Mouse (Mus musculus) forebrain, embryonic 13.5 days (tissue): Measurements from ENCODE around the gene Ngfr. TPM values are rescaled to one million over a fixed set of nuclear protein-coding genes. Genes with fewer than 3 reads are reported as not detected.
A peak's percentile ranks its signal among the peaks of the same experiment; 100 is the strongest.

Experiments
- ATAC-seq: fragments of 200-750 bp; cut with Nextera tagmentation; 2 replicates; pipeline ENCODE4 v1.8.0; 2017
- H3K27ac ChIP-seq: fragments of 300-500 bp; sonication (generic); 2 replicates; pipeline ENCODE4 v1.5.1; 2015; ENCODE audit warnings: inconsistent platforms, mild to moderate bottlenecking, moderate library complexity
- H3K27me3 ChIP-seq: fragments of 300-500 bp; sonication (generic); 2 replicates; pipeline ENCODE4 v1.6.1; 2015; ENCODE audit warnings: mild to moderate bottlenecking, inconsistent platforms
- H3K36me3 ChIP-seq: fragments of 300-500 bp; sonication (generic); 2 replicates; pipeline ENCODE4 v1.6.1; 2015; ENCODE audit warnings: mild to moderate bottlenecking, inconsistent platforms; ENCODE audit not compliant: poor library complexity, severe bottlenecking
- H3K4me1 ChIP-seq: fragments of 300-500 bp; sonication (generic); 2 replicates; pipeline ENCODE4 v1.6.1; 2015; ENCODE audit warnings: inconsistent platforms
- H3K4me2 ChIP-seq: fragments of 300-500 bp; sonication (generic); 2 replicates; pipeline ENCODE4 v1.6.1; 2015; ENCODE audit warnings: inconsistent platforms, mild to moderate bottlenecking, moderate library complexity
- H3K4me3 ChIP-seq: fragments of 300-500 bp; sonication (generic); 2 replicates; pipeline ENCODE4 v1.5.1; 2015; ENCODE audit warnings: mild to moderate bottlenecking, inconsistent platforms
- H3K9ac ChIP-seq: fragments of 300-500 bp; sonication (generic); 2 replicates; pipeline ENCODE4 v1.6.1; 2015; ENCODE audit warnings: mild to moderate bottlenecking, inconsistent platforms
- H3K9me3 ChIP-seq: fragments of 300-500 bp; sonication (generic); replicated peaks from 2 replicates; pipeline ENCODE4 v1.6.1; 2016; ENCODE audit warnings: inconsistent platforms
- WGBS: fragments of 180-500 bp; shearing (Covaris S2); methylation state at CpG from one replicate; pipeline ENCODE4 v1.1.7; 2015; 5-methylcytosine and 5-hydroxymethylcytosine counted together
- polyA plus RNA-seq: library from polyadenylated mRNA; unstranded; fragments of >200 nt; fragmentation: Nextera tagmentation; extraction: Ambion mirVana; gene quantifications from 2 replicates; pipeline ENCODE4 v1.2.1, GENCODE M21; 2015

The Ngfr gene
- polyA plus RNA-seq, 1 experiment from 2014 or later = 7.5 TPM

DNA sequence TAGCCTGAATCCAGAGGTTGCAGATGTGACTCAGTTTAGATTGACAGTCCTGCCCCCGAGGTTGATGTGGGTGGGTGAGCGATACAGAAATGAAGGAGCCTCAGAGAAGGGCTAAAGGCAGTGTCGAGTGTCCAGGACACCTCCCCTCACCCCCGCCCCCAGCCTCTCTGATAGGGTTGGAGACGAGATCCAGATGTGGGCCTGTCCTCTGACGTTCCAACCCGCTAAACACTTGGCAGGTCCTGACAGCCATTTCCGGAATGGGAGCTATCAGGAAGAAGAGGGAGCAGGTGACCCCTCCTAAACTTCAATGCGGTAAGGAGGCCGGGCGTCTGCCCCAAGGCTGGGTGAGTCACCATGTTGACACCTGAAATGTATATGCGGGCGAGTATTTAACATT, 11.7 kb downstream of the Ngfr start:
- H3K27me3 ChIP-seq = peaks cover 44% of the 10 kb centered on the region
- no peaks in the 10 kb centered on the region for H3K9me3 ChIP-seq
- no peak overlapping the region for H3K27ac ChIP-seq
- no peak overlapping the region for H3K9ac ChIP-seq
- H3K4me2 ChIP-seq = no peak overlapping the region
- no peak overlapping the region for H3K4me3 ChIP-seq
- peaks cover 28% of the 10 kb centered on the region for H3K4me1 ChIP-seq
- 72% methylated on average over 13 of the region's 13 CpGs for WGBS
- ATAC-seq = no peak
- no peaks in the 10 kb centered on the region for H3K36me3 ChIP-seq

- Histone ChIP-seq H3K27ac (no peak overlapping the region), H3K9me3 (no peaks in the 10 kb centered on the region), H3K4me3 (no peak overlapping the region), H3K4me2 (no peak overlapping the region), H3K36me3 (no peaks in the 10 kb centered on the region), H3K4me1 (peaks cover 30% of the 10 kb centered on the region), H3K27me3 (peaks cover 40% of the 10 kb centered on the region), H3K9ac (0 out of 2 replicates have a peak overlapping the region, but pooled peaks have one; percentile 12)
- ATAC-seq = peak; percentile 48; the same call in 1 of the 2 replicates
- 67% methylated on average over 6 of the region's 6 CpGs for WGBS
These were observed 12.7 kb downstream of the Ngfr start for GRCm38 (mm10) chr11:95574786-95575334.

DNA sequence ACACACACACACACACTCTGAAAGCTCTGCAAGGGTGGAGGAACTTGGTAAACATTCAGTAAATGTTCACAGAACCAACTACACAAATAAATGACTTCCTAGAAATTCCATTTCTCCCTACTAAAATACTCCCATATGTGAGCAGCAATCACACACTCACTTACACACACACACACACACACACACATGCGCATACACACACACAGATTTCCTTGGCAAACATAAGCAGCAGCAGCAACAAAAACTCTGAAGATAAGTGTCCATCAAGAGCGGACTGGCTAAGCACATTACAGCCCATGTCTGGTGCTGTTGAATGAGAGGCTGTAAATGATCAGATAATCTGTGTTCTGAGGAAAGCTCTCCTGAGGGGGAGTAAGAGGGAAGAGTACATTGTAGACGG, 15.3 kb downstream of the Ngfr start:
- no peak overlapping the region for H3K4me3 ChIP-seq
- 0 out of 2 replicates have a peak overlapping the region, but pooled peaks have one; percentile 8 for H3K9ac ChIP-seq
- H3K27me3 ChIP-seq = peaks cover 13% of the 10 kb centered on the region; the same call in 1 of the 2 replicates
- H3K4me1 ChIP-seq = peaks cover 25% of the 10 kb centered on the region
- no peak overlapping the region for H3K27ac ChIP-seq
- H3K9me3 ChIP-seq = no peaks in the 10 kb centered on the region
- H3K36me3 ChIP-seq = no peaks in the 10 kb centered on the region
- no peak for ATAC-seq
- no peak overlapping the region for H3K4me2 ChIP-seq
- WGBS = 59% methylated on average over 3 of the region's 3 CpGs

- H3K36me3 ChIP-seq = no peaks in the 10 kb centered on the region
- no peak overlapping the region for H3K4me3 ChIP-seq
- no peak overlapping the region for H3K27ac ChIP-seq
- no peaks in the 10 kb centered on the region for H3K9me3 ChIP-seq
- H3K4me1 ChIP-seq = peaks cover 25% of the 10 kb centered on the region
- H3K4me2 ChIP-seq = no peak overlapping the region
- WGBS = 29% methylated on average over 9 of the region's 9 CpGs
- H3K9ac ChIP-seq = 0 out of 2 replicates have a peak overlapping the region, but pooled peaks have one; percentile 8
- H3K27me3 ChIP-seq = peaks cover 11% of the 10 kb centered on the region; the same call in 1 of the 2 replicates
- no peak for ATAC-seq
These were observed 15.8 kb downstream of the Ngfr start for GRCm38 (mm10) chr11:95571755-95572154.

GRCm38 (mm10) chr11:95570827-95571619, 16.5 kb downstream of the Ngfr start:
- H3K4me2 ChIP-seq = no peak overlapping the region
- no peaks in the 10 kb centered on the region for H3K9me3 ChIP-seq
- no peak overlapping the region for H3K9ac ChIP-seq
- H3K4me3 ChIP-seq = no peak overlapping the region
- ATAC-seq = no peak
- H3K36me3 ChIP-seq = no peaks in the 10 kb centered on the region
- H3K27me3 ChIP-seq = peaks cover 11% of the 10 kb centered on the region; the same call in 1 of the 2 replicates
- WGBS = 49% methylated on average over 25 of the region's 25 CpGs
- H3K4me1 ChIP-seq = peaks cover 25% of the 10 kb centered on the region
- no peak overlapping the region for H3K27ac ChIP-seq

GRCm38 (mm10) chr11:95569908-95570307, 17.6 kb downstream of the Ngfr start:
- WGBS = 82% methylated on average over 6 of the region's 6 CpGs
- Histone ChIP-seq H3K9me3 (no peaks in the 10 kb centered on the region), H3K4me2 (no peak overlapping the region), H3K36me3 (no peaks in the 10 kb centered on the region), H3K27me3 (peaks cover 11% of the 10 kb centered on the region; the same call in 1 of the 2 replicates), H3K27ac (no peak overlapping the region), H3K4me3 (no peak overlapping the region), H3K9ac (no peak overlapping the region), H3K4me1 (peaks cover 17% of the 10 kb centered on the region)
- ATAC-seq = no peak

DNA sequence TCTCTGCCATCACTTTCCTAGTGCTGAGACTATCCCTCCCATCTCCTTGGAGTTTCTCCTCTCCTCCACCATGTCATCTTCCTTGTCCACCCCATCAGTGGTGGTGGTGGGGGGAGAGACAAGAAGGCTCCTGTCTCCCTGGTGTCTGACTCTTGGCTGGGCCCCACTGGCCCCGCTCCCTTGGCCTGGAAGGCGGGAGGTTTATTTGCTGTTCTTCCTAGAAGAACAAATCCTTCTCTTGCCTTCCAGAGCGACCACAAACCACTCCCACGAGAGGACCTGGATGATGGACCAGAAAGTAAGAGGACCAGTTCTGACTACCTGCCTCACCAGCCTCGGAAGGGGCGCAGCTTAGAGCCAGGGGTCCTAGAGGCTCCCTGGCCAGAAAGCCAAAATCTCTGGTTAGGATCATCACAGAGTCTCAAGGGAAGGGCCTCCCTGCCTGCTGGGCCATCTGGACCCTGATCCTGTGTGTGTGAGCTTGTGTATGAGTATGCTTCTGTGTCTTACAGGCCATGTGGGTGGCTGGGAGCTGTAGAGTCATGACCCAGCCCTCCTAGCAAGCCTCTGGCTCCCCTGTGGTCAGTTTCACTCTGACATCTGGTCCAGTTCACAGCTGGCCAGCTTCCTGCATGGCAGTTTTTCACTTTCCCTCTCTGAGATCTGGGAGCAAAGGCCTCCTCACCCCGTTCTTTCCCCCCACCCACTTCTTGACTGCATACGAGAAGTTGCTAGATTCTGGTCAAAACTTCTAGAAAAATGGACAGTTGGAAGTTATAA, 19.4 kb downstream of the Ngfr start:
- Histone ChIP-seq H3K4me2 (no peak overlapping the region), H3K4me3 (no peak overlapping the region), H3K9me3 (peaks cover 4% of the 10 kb centered on the region), H3K9ac (peak overlapping the region; percentile 30; the same call in 1 of the 2 replicates), H3K36me3 (no peaks in the 10 kb centered on the region), H3K27ac (no peak overlapping the region), H3K27me3 (peaks cover 11% of the 10 kb centered on the region; the same call in 1 of the 2 replicates), H3K4me1 (peaks cover 13% of the 10 kb centered on the region)
- 84% methylated on average over 8 of the region's 8 CpGs for WGBS
- ATAC-seq = no peak

GRCm38 (mm10) chr11:95567366-95567765, 20.2 kb downstream of the Ngfr start:
- Histone ChIP-seq H3K9ac (no peak overlapping the region), H3K4me3 (no peak overlapping the region), H3K27ac (no peak overlapping the region), H3K4me2 (no peak overlapping the region), H3K4me1 (peaks cover 13% of the 10 kb centered on the region), H3K36me3 (no peaks in the 10 kb centered on the region), H3K9me3 (peaks cover 4% of the 10 kb centered on the region), H3K27me3 (peaks cover 11% of the 10 kb centered on the region; the same call in 1 of the 2 replicates)
- ATAC-seq = no peak
- WGBS = 63% methylated on average over 6 of the region's 6 CpGs

- WGBS = 88% methylated on average over 10 of the region's 10 CpGs
- 0 out of 2 replicates have a peak, but pooled peaks cover under 1% of the 10 kb centered on the region for H3K27me3 ChIP-seq
- no peaks in the 10 kb centered on the region for H3K36me3 ChIP-seq
- H3K4me1 ChIP-seq = no peaks in the 10 kb centered on the region
- H3K4me3 ChIP-seq = no peak overlapping the region
- no peak overlapping the region for H3K4me2 ChIP-seq
- no peak for ATAC-seq
- H3K9me3 ChIP-seq = peaks cover 4% of the 10 kb centered on the region
- no peak overlapping the region for H3K27ac ChIP-seq
- H3K9ac ChIP-seq = no peak overlapping the region
These were observed 22.2 kb downstream of the Ngfr start for GRCm38 (mm10) chr11:95565327-95565726.

DNA sequence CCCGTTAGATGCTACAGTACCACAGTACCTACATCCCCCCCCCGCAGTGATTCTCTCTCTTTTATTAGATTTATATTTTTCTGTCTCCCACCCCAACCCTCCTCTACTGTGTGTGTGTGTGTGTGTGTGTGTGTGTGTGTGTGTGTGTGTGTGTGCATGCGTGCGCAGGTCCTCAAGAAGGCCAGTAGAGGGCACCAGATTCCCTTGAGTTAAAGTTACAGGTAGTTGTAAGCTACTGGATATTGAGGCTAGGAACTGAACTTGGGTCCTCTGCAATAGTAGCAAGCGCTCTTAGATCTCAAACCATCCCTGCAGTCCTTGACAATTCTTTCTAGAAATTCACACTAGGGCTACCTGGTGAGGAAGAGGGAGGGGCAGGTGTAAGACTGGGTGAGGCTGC, 23.7 kb downstream of the Ngfr start:
- ATAC-seq = no peak
- Histone ChIP-seq H3K36me3 (no peaks in the 10 kb centered on the region), H3K9ac (no peak overlapping the region), H3K27me3 (no peaks in the 10 kb centered on the region), H3K4me3 (no peak overlapping the region), H3K27ac (no peak overlapping the region), H3K4me1 (peaks cover 4% of the 10 kb centered on the region; the same call in 1 of the 2 replicates), H3K9me3 (peaks cover 4% of the 10 kb centered on the region), H3K4me2 (no peak overlapping the region)
- 92% methylated on average over 5 of the region's 5 CpGs for WGBS

DNA sequence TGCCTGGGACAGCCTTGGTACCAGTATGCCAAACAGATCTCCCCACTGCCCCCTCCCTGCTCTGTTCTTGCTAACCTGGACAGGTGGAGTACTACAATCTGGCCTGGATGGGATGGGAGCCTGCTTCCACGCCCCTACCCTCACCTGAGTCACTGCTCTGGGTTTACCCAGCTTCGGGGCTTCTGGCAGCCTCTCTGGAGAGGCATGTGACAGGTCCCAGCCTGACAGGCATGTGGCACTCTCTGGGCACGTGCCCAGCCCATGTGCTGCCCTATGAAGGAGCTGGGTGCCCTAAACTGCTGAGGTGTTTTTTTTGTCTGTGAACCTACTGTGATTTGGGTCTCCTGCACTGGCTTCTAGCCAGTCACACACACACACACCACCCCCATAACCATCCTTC, 26.8 kb downstream of the Ngfr start:
- peaks cover 4% of the 10 kb centered on the region for H3K9me3 ChIP-seq
- no peak overlapping the region for H3K4me3 ChIP-seq
- peaks cover 4% of the 10 kb centered on the region; the same call in 1 of the 2 replicates for H3K4me1 ChIP-seq
- no peaks in the 10 kb centered on the region for H3K36me3 ChIP-seq
- 56% methylated on average over 3 of the region's 3 CpGs for WGBS
- ATAC-seq = no peak
- H3K27ac ChIP-seq = no peak overlapping the region
- H3K4me2 ChIP-seq = no peak overlapping the region
- no peaks in the 10 kb centered on the region for H3K27me3 ChIP-seq
- H3K9ac ChIP-seq = no peak overlapping the region

GRCm38 (mm10) chr11:95559761-95560160, 27.8 kb downstream of the Ngfr start:
- no peaks in the 10 kb centered on the region for H3K36me3 ChIP-seq
- no peak overlapping the region for H3K4me2 ChIP-seq
- no peak for ATAC-seq
- H3K27me3 ChIP-seq = no peaks in the 10 kb centered on the region
- peaks cover 4% of the 10 kb centered on the region for H3K9me3 ChIP-seq
- peaks cover 4% of the 10 kb centered on the region; the same call in 1 of the 2 replicates for H3K4me1 ChIP-seq
- no peak overlapping the region for H3K4me3 ChIP-seq
- no peak overlapping the region for H3K9ac ChIP-seq
- no peak overlapping the region for H3K27ac ChIP-seq
- WGBS = 64% methylated on average over 2 of the region's 2 CpGs
